Mouse (Mus musculus): ENCODE data around the gene Epb41l1.

The Epb41l1 gene

GRCm38 (mm10) chr2:156425618-156426017, 4.9 kb downstream of the Epb41l1 start:
- no peak for DNase-seq

DNA sequence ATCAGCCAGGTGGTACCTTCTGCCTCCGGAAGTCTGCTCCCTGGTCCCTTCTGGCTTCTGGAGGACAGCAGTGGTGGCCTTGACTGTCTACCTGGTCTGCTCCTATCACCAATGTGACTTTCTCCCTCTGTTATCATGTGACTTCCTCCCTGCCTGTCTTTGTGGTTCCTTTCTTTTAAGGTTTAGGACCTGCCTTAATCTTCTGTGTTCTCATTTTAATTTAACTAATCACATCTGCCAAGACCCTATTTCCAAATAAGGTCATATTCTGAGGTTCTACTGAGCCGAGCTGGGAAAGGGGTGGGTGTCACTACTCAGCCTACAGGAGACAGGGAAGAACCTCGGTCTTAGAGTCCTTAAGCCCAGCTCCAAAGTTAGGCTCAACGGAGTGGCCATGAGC, 5.4 kb downstream of the Epb41l1 start:
- DNase-seq: no peak

GRCm38 (mm10) chr2:156429836-156430235, 9.1 kb downstream of the Epb41l1 start:
- peak; percentile 34 for DNase-seq

DNA sequence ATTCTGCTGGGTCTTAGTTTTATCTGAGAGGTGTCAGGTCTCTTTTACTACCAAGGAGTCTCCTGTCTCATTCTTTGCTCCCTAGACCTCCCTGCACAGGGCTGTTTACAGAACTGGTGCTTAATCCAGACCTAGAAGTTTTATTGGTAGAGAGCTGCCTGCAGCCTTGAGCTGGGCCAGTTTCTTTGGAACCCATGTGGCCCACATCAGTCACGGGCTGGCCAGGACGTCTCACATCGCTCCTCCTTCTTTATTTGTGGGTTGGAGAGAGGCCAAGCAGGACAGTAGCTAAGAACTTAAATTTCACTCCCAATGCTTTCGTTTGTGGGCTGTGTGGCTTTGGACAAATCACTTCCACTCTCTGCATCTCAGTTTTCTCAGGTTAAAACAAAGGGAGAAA, 9.6 kb downstream of the Epb41l1 start:
- DNase-seq: peak; percentile 32

DNA sequence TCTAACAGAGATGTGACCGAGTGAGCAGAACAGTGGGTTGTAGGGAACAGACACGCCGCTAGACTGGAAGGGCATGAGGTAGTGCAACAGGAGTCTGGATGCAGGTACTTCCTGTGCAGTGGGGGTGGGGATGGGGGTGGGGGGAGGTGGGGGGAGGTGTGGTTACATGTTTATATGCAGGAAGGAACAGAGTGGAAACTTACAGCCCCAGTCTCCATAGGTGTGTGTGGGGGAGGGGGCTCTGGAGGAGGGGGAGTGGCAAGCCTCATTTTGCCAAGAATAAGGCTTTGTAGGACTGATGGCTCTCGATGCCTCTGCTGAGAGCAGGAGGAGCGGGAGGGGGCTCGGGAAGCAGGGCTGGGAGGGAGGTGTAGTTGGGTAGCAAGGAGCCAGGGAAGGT, 10.7 kb downstream of the Epb41l1 start:
- DNase-seq: no peak

DNA sequence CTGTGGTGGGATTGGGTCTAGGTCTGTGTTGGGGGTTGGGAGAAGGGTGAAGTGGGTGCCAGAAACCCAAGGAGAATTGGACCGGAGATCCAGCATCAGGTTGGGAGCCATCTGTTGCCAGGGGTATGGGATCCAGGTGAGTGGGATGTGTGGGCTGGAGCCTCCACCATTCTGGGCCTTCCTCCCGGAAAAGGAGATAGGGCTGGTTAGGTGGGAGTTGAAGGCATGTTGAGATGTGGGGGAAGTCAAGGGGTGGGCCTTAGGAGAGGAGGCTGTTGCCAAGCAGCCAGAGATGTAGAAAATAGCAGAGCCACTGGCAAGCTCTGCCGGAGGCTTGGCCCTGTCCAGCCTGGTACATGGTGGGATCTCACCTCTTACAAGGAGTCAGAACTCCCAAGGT, 11.4 kb downstream of the Epb41l1 start:
- DNase-seq: no peak

- DNase-seq: peak; percentile 55
These were observed 12.5 kb downstream of the Epb41l1 start for GRCm38 (mm10) chr2:156432874-156433868.

- no peak for DNase-seq
These were observed 16.9 kb downstream of the Epb41l1 start for GRCm38 (mm10) chr2:156437637-156438036.

DNA sequence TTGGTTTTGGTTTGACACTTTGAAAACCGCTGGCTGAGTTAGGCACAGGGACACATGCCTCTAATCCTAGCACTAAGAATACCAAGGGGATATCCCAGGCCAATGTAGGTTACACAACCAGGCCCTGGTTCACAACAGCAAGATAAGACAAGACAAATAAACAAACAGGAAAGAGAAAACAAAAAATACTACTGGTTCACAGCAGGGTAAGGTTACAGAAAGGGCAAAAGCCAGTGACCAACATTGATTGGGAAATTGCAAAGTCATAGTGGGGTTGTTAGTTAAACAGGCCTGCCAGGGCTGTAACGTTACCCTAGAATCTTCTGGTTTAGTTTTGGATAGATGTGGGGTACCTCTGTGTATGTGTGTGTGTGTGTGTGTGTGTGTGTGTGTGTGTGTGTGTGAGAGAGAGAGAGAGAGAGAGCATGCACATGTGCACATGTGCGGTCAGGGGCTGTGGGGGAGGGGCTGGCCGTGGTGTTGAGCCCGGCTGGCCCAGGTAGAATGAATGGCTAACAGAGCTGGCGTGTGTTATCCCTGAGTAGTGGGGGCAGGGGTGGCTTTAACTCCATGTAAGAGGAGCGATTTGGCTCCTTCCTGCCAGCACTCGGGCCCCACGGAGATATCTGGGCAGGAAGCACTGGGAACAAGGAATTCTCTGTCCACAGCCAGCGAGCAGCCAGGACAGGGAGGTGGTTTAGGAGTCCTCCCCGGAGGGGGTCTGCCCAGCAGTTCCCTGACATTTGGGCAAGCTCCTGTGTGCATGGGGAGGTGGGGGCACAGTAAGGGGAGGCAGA, 19.2 kb downstream of the Epb41l1 start:
- no peak for DNase-seq

DNA sequence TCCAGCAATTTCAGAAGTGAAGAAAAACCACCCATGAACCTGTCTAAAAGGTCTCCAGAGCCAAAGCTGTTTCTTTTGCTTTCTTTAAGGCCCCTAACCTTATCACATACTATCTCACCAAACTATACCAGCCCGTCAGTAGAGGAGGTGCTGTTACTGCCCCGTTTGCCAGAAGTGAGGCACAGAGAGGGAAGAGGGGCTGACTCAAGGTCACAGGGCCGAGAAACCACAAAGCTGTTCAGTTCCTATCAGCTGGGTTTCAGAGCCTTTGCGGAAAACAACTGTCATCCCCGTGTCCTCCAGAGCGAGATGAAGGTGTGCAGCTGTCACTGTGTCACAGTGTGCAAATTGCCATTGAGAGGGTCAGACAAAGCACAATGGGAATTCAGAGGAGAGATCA, 21.2 kb downstream of the Epb41l1 start:
- DNase-seq: no peak

DNA sequence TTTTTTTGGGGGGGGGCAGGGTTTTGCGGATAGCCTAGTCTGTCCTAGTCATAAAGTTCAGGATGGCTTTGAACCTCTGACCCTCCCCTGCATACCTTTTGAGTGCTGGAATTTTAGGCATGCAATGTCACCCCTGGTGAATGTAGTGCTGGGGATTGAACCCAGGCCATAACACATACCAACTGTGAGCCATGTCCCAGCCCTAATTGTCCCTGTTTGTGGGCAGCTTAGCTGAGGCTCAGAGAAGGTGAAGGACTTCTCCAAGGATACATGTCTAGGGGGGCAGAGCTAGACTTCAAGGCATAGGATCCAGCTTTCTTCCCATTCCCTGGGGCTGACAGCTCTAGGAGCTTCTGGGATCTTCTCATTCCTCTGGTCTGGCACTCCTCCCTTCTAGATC, 22.6 kb downstream of the Epb41l1 start:
- DNase-seq: no peak

GRCm38 (mm10) chr2:156446489-156447035, 25.9 kb downstream of the Epb41l1 start:
- peak; percentile 43 for DNase-seq

- peak; percentile 72 for DNase-seq
These were observed 26.9 kb downstream of the Epb41l1 start for GRCm38 (mm10) chr2:156447413-156448295.

- DNase-seq: no peak
These were observed 30.8 kb downstream of the Epb41l1 start for GRCm38 (mm10) chr2:156451225-156452148.

- DNase-seq: no peak
These were observed 31.4 kb downstream of the Epb41l1 start for GRCm38 (mm10) chr2:156452149-156452536.

DNA sequence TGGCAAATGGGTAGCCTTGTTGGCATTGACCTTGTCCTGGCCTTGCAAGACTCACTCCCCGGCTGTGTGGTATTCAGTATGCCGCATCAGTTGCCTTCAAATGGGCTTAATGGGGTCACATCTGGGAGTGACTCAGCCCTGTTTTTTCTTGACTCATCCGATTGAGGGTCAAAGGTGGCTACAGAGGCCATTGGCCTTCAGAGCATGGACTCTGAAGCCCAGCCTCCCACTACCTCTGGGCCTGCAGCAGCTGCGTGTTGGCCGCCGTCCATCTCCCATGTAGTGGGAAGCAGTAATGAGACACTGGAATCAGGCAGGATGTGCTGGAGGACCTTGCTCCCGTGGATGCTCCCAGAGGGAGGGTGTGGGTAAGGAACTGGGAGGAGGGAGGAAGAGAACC, 33.1 kb downstream of the Epb41l1 start:
- no peak for DNase-seq

DNA sequence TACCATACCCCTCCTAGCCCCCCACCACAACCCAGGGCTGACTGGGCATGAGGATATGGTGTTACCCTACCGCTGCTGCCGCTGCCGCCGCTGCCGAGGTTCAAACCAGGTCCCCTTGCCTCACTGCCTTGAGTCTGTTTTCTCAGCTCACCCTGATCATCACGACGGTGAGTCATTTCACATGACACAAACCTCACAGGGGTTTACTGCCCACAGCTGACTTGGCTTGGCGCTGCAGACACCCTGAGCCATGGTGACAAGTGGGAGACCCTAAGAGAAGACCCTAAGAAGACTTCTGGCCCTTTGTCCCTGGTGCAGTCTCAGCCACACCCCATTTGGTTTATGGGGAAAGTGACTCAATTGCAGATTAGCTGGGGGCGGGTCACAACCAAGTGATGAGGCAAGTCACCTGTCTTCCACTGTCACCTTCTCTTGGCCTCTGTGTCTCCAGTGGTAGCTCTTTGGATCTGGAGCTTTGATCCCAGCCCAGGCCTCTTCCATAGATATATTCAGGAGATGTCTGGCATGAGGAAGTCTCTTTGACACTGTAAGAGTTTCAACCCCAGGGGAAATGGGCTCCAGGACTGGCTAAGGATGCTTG, 34.9 kb downstream of the Epb41l1 start:
- DNase-seq: no peak

GRCm38 (mm10) chr2:156456386-156457342, 36.0 kb downstream of the Epb41l1 start:
- no peak for DNase-seq

DNA sequence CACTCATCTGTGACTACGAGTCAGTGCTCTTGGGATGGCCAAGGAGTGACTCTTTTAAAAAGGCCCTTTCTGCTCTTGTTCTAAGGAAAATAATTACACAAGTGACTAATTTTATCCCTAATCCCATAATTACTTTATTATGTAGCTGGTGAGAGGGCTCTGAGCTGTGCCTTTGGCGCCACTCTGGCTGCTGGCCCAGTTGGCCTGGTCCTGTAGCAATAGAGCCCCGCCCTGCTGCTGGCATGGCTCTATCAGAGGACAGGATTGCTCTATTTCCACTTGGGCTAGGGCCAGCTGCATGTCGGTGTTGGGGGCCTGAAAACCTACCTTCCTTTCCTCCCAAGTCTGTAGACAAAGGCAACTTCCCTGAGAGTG, 36.6 kb downstream of the Epb41l1 start:
- peak; percentile 49 for DNase-seq

- peak; percentile 60 for DNase-seq
These were observed 39.8 kb downstream of the Epb41l1 start for GRCm38 (mm10) chr2:156460470-156460869.
